Mouse (Mus musculus): ENCODE results near the gene Cuedc1. TPM values are rescaled to one million over a fixed set of nuclear protein-coding genes. Genes with fewer than 3 reads are reported as not detected.
A peak's percentile ranks its signal among the peaks of the same experiment; 100 is the strongest.

Cuedc1 gene
- polyA plus RNA-seq, 1 experiment from 2014 or later = 31.1 TPM

DNA sequence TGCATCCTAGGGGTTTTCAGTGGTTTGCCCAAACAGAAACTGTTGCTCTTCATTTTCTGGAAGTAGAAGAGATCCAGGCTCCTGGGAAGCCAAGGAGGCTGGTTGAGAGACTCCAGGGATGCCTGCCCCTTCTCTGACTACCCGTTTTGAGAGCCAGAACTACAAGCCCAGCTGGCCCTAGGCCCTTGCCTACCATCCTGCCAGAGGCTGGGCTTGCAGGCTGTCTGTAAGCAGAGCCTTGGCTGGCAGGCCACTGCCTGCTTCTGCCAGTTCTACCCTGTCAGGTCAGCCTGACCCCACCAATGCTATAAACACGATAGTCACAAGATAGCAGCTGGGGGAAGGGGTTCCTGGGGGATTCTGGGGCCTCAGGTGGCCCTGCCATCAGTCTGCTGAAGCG lies 57.6 kb downstream of the Cuedc1 start:
- Histone ChIP-seq H3K4me3 (replicated peaks; ENCODE audit: low read depth, low read length) (no peak overlapping the region), H3K4me1 (ENCODE audit: control insufficient read depth, insufficient read depth, low read length) (peaks cover 17% of the 10 kb centered on the region), H3K27me3 (ENCODE audit: control insufficient read depth, insufficient read depth, low read length) (no peaks in the 10 kb centered on the region), H3K4me2 (ENCODE audit: low read length) (no peak overlapping the region), H3K27ac (replicated peaks; ENCODE audit: low read depth, low read length) (no peak overlapping the region), H3K9me3 (ENCODE audit: control insufficient read depth, low read length) (no peaks in the 10 kb centered on the region), H3K36me3 (ENCODE audit: control insufficient read depth, insufficient read depth, low read length) (no peaks in the 10 kb centered on the region), H3K9ac (replicated peaks; ENCODE audit: low read length) (no peak overlapping the region)
- ATAC-seq (ENCODE audit: low FRiP score, low TSS enrichment) (no peak), DNase-seq (no peak)
- 52% methylated on average over 3 of the region's 3 CpGs for WGBS

GRCm38 (mm10) chr11:88155998-88156397 lies 58.1 kb downstream of the Cuedc1 start:
- H3K36me3 ChIP-seq (ENCODE audit: control insufficient read depth, insufficient read depth, low read length) = no peaks in the 10 kb centered on the region
- DNase-seq = no peak
- no peak overlapping the region for H3K4me2 ChIP-seq (ENCODE audit: low read length)
- no peaks in the 10 kb centered on the region for H3K27me3 ChIP-seq (ENCODE audit: control insufficient read depth, insufficient read depth, low read length)
- H3K4me3 ChIP-seq (replicated peaks; ENCODE audit: low read depth, low read length) = no peak overlapping the region
- 0 out of 2 replicates have a peak overlapping the region, but pooled peaks have one; percentile 37 for H3K27ac ChIP-seq (replicated peaks; ENCODE audit: low read depth, low read length)
- 66% methylated on average over 8 of the region's 8 CpGs for WGBS
- H3K4me1 ChIP-seq (ENCODE audit: control insufficient read depth, insufficient read depth, low read length) = peaks cover 23% of the 10 kb centered on the region
- no peak for ATAC-seq (ENCODE audit: low FRiP score, low TSS enrichment)
- H3K9me3 ChIP-seq (ENCODE audit: control insufficient read depth, low read length) = no peaks in the 10 kb centered on the region
- H3K9ac ChIP-seq (replicated peaks; ENCODE audit: low read length) = no peak overlapping the region

DNA sequence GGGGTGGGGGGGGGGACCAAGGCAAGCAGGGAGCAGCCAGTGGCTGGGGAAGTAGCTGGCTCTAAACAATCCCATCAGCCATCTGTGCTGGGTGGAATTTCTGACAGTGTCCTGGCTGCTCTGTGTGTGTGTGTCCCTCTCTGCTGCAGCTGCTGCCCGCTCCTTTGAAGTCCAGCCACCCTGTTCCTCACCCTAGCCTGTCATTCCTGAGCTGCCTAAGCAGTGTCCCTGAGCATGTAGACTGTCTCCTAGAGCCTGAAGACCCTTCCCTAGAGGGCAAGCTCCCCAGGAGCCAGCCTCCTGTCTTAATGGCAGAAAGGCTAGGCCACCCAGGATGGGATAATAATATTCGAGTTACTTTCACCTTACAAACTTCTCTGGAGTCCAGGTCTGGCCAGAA lies 58.5 kb downstream of the Cuedc1 start:
- Histone ChIP-seq H3K4me2 (ENCODE audit: low read length) (no peak overlapping the region), H3K9ac (replicated peaks; ENCODE audit: low read length) (no peak overlapping the region), H3K9me3 (ENCODE audit: control insufficient read depth, low read length) (no peaks in the 10 kb centered on the region), H3K4me1 (ENCODE audit: control insufficient read depth, insufficient read depth, low read length) (peaks cover 25% of the 10 kb centered on the region), H3K27ac (replicated peaks; ENCODE audit: low read depth, low read length) (0 out of 2 replicates have a peak overlapping the region, but pooled peaks have one; percentile 37), H3K4me3 (replicated peaks; ENCODE audit: low read depth, low read length) (no peak overlapping the region), H3K36me3 (ENCODE audit: control insufficient read depth, insufficient read depth, low read length) (no peaks in the 10 kb centered on the region), H3K27me3 (ENCODE audit: control insufficient read depth, insufficient read depth, low read length) (no peaks in the 10 kb centered on the region)
- no peak for DNase-seq
- ATAC-seq (ENCODE audit: low FRiP score, low TSS enrichment) = no peak
- WGBS = 28% methylated on average over 2 of the region's 2 CpGs

DNA sequence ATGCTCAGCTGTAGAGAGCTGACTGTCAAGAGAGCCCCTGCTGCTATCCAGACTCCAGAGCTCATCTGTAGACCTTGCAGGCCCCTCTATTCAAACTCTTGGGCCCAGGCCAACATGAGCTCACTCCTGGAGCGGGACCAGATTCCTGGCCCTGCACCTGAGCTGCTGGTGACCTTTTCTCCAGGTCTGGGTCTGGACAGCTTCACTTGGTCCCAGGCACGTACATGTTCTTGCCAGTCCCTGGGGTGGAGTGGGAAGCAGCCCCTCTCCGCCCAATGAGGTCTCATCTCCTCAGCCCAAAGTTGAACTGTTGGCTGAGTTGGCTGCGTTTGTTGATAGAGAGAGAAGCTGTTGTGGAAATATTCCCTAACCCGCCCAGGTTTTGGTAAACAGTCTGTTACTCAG lies 61.0 kb downstream of the Cuedc1 start:
- WGBS = 89% methylated on average over 5 of the region's 5 CpGs
- Histone ChIP-seq H3K4me3 (replicated peaks; ENCODE audit: low read depth, low read length) (no peak overlapping the region), H3K27me3 (ENCODE audit: control insufficient read depth, insufficient read depth, low read length) (no peaks in the 10 kb centered on the region), H3K36me3 (ENCODE audit: control insufficient read depth, insufficient read depth, low read length) (no peaks in the 10 kb centered on the region), H3K4me1 (ENCODE audit: control insufficient read depth, insufficient read depth, low read length) (peaks cover 27% of the 10 kb centered on the region), H3K4me2 (ENCODE audit: low read length) (no peak overlapping the region), H3K9me3 (ENCODE audit: control insufficient read depth, low read length) (no peaks in the 10 kb centered on the region), H3K27ac (replicated peaks; ENCODE audit: low read depth, low read length) (0 out of 2 replicates have a peak overlapping the region, but pooled peaks have one; percentile 3), H3K9ac (replicated peaks; ENCODE audit: low read length) (no peak overlapping the region)
- ATAC-seq (ENCODE audit: low FRiP score, low TSS enrichment) = no peak
- no peak for DNase-seq

DNA sequence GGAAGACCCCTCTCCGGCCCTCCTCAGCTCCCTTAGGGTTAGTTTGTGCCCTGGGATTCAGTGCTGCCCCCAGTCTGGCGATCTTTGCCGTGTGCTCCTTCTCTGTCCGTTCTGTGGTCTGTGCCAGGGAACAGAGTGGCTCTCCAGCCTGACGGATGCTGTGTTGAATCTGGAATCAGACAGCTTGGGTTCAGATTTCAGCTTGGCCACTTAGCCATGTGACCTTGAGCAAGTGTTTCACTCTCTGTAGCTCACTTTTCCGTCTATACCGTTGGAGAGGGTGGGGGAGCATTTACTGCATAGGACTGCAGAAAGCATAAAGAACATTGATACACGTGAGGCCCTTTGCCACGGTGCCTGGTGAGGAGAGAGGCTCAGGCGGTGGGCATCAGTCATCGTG lies 61.5 kb downstream of the Cuedc1 start:
- no peaks in the 10 kb centered on the region for H3K9me3 ChIP-seq (ENCODE audit: control insufficient read depth, low read length)
- H3K9ac ChIP-seq (replicated peaks; ENCODE audit: low read length) = no peak overlapping the region
- DNase-seq (no peak), ATAC-seq (ENCODE audit: low FRiP score, low TSS enrichment) (no peak)
- no peaks in the 10 kb centered on the region for H3K36me3 ChIP-seq (ENCODE audit: control insufficient read depth, insufficient read depth, low read length)
- no peak overlapping the region for H3K4me3 ChIP-seq (replicated peaks; ENCODE audit: low read depth, low read length)
- H3K4me1 ChIP-seq (ENCODE audit: control insufficient read depth, insufficient read depth, low read length) = peaks cover 25% of the 10 kb centered on the region
- WGBS = 75% methylated on average over 11 of the region's 11 CpGs
- no peaks in the 10 kb centered on the region for H3K27me3 ChIP-seq (ENCODE audit: control insufficient read depth, insufficient read depth, low read length)
- H3K4me2 ChIP-seq (ENCODE audit: low read length) = no peak overlapping the region
- 0 out of 2 replicates have a peak overlapping the region, but pooled peaks have one; percentile 3 for H3K27ac ChIP-seq (replicated peaks; ENCODE audit: low read depth, low read length)

DNA sequence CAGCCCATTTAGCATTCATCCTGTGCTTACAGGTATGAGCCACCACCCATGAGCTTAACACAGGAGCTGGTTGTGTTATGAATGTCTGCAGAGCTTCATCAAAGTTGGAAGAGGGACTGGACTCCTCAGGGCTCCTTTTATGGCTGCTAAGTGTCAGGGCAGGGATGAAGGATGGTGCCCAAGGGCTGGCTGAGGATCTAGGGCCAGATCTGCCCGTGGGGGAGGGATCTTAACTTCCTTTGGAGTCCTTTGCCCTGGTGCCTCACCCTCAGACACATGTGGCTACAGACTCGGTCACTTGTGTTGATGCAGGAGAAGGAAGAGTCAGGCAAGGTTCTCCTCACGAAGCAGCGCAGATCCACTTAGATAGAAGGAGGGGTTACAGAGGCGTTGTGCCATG lies 62.5 kb downstream of the Cuedc1 start:
- no peak overlapping the region for H3K4me3 ChIP-seq (replicated peaks; ENCODE audit: low read depth, low read length)
- H3K27ac ChIP-seq (replicated peaks; ENCODE audit: low read depth, low read length) = peak overlapping the region; percentile 92
- no peaks in the 10 kb centered on the region for H3K9me3 ChIP-seq (ENCODE audit: control insufficient read depth, low read length)
- ATAC-seq (ENCODE audit: low FRiP score, low TSS enrichment) (no peak), DNase-seq (no peak)
- 33% methylated on average over 5 of the region's 5 CpGs for WGBS
- peak overlapping the region; percentile 82 for H3K4me2 ChIP-seq (ENCODE audit: low read length)
- no peaks in the 10 kb centered on the region for H3K27me3 ChIP-seq (ENCODE audit: control insufficient read depth, insufficient read depth, low read length)
- no peak overlapping the region for H3K9ac ChIP-seq (replicated peaks; ENCODE audit: low read length)
- H3K36me3 ChIP-seq (ENCODE audit: control insufficient read depth, insufficient read depth, low read length) = no peaks in the 10 kb centered on the region
- peaks cover 25% of the 10 kb centered on the region for H3K4me1 ChIP-seq (ENCODE audit: control insufficient read depth, insufficient read depth, low read length)

DNA sequence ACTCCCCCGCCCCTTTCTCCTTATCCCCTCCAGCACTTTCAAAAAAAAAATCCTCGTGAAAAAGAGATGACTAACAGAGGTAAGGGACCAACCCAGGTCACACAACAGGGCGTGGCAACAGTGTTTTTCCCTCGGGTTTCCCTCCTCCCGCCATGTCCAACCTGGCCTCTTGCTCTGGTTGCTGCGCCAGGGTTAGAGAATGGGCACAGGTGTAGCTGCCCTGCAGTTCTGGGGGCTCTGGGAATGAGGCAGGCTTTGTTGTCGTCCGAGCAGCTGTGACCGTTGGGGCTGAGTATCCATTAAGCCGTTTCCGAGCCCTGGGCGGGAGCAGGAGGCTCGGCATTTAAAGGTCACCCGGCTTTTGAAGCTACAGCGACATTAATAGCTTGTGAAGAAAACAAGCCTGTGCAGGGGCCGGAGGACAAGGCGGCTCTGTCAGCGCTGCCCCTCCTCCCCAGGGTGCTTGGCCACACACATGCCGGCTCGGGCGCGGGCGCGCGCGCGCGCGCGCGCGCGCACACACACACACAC lies 63.3 kb downstream of the Cuedc1 start:
- Histone ChIP-seq H3K9ac (replicated peaks; ENCODE audit: low read length) (peak overlapping the region; percentile 65), H3K4me1 (ENCODE audit: control insufficient read depth, insufficient read depth, low read length) (peaks cover 22% of the 10 kb centered on the region)
- ATAC-seq (ENCODE audit: low FRiP score, low TSS enrichment) = peak; percentile 70

GRCm38 (mm10) chr11:88161651-88162362 lies 63.9 kb downstream of the Cuedc1 start:
- H3K27ac ChIP-seq (replicated peaks; ENCODE audit: low read depth, low read length) = peak overlapping the region; percentile 92
- peaks cover 18% of the 10 kb centered on the region for H3K4me1 ChIP-seq (ENCODE audit: control insufficient read depth, insufficient read depth, low read length)
- H3K4me2 ChIP-seq (ENCODE audit: low read length) = peak overlapping the region; percentile 82
- no peaks in the 10 kb centered on the region for H3K9me3 ChIP-seq (ENCODE audit: control insufficient read depth, low read length)
- peak overlapping the region; percentile 65 for H3K9ac ChIP-seq (replicated peaks; ENCODE audit: low read length)
- ATAC-seq (ENCODE audit: low FRiP score, low TSS enrichment) (peak; percentile 74), DNase-seq (peak; percentile 87)
- H3K27me3 ChIP-seq (ENCODE audit: control insufficient read depth, insufficient read depth, low read length) = no peaks in the 10 kb centered on the region
- no peaks in the 10 kb centered on the region for H3K36me3 ChIP-seq (ENCODE audit: control insufficient read depth, insufficient read depth, low read length)
- peak overlapping the region; percentile 41 for H3K4me3 ChIP-seq (replicated peaks; ENCODE audit: low read depth, low read length)
- 1% methylated on average over 15 of the region's 15 CpGs for WGBS

More for the DNA sequence above, 63.3 kb downstream of the Cuedc1 start:
- peak overlapping the region; percentile 82 for H3K4me2 ChIP-seq (ENCODE audit: low read length)
- under 1% methylated on average over 20 of the region's 33 CpGs for WGBS
- peak overlapping the region; percentile 41 for H3K4me3 ChIP-seq (replicated peaks; ENCODE audit: low read depth, low read length)
- peak overlapping the region; percentile 92 for H3K27ac ChIP-seq (replicated peaks; ENCODE audit: low read depth, low read length)
- no peaks in the 10 kb centered on the region for H3K27me3 ChIP-seq (ENCODE audit: control insufficient read depth, insufficient read depth, low read length)
- DNase-seq = peak; percentile 85
- no peaks in the 10 kb centered on the region for H3K9me3 ChIP-seq (ENCODE audit: control insufficient read depth, low read length)
- no peaks in the 10 kb centered on the region for H3K36me3 ChIP-seq (ENCODE audit: control insufficient read depth, insufficient read depth, low read length)

GRCm38 (mm10) chr11:88162740-88163139 lies 64.9 kb downstream of the Cuedc1 start:
- Histone ChIP-seq H3K9ac (replicated peaks; ENCODE audit: low read length) (no peak overlapping the region), H3K27me3 (ENCODE audit: control insufficient read depth, insufficient read depth, low read length) (no peaks in the 10 kb centered on the region), H3K4me3 (replicated peaks; ENCODE audit: low read depth, low read length) (no peak overlapping the region), H3K4me1 (ENCODE audit: control insufficient read depth, insufficient read depth, low read length) (peaks cover 18% of the 10 kb centered on the region), H3K27ac (replicated peaks; ENCODE audit: low read depth, low read length) (no peak overlapping the region), H3K9me3 (ENCODE audit: control insufficient read depth, low read length) (no peaks in the 10 kb centered on the region), H3K4me2 (ENCODE audit: low read length) (no peak overlapping the region), H3K36me3 (ENCODE audit: control insufficient read depth, insufficient read depth, low read length) (no peaks in the 10 kb centered on the region)
- 53% methylated on average over 4 of the region's 4 CpGs for WGBS
- DNase-seq = no peak
- no peak for ATAC-seq (ENCODE audit: low FRiP score, low TSS enrichment)
